9 mouse cellular contexts compared by ENCODE assay signal in genomic region chr11:72002138-72002853, GRCm38 (mm10). TPM values are rescaled to one million over a fixed set of nuclear protein-coding genes. Genes with fewer than 3 reads are reported as not detected.
A peak's percentile ranks its signal among the peaks of the same experiment; 100 is the strongest.
DNase-seq lines count a peak whose midpoint lies in the region; ATAC-seq lines count a peak whose summit lies in the region.
"Had no signal": no experiment of that assay in that cellular context is flagged by ENCODE, and none has a peak within 500 bp of the region (broad histone marks: within the 10 kb centered on the region; RNA-seq: fewer than 3 reads in every experiment).

No protein-coding gene starts in this region.

- 0 out of 2 replicates have a peak, but pooled peaks cover 4% of the 10 kb centered on the region for H3K27me3 ChIP-seq in hindbrain, embryonic 10.5 days (ENCODE audit: insufficient read depth, poor library complexity, severe bottlenecking)
- H3K27me3 ChIP-seq in midbrain, embryonic 15.5 days (replicated peaks), result no peaks in the 10 kb centered on the region

- H3K4me2 ChIP-seq in midbrain, embryonic 15.5 days, result no peak overlapping the region
- H3K4me2 ChIP-seq: heart, embryonic 15.5 days had no signal

- peaks cover 13% of the 10 kb centered on the region; the same call in 1 of the 2 replicates for H3K4me1 ChIP-seq in hindbrain, embryonic 10.5 days (replicated peaks)
- 0 out of 2 replicates have a peak, but pooled peaks cover under 1% of the 10 kb centered on the region for H3K4me1 ChIP-seq in midbrain, embryonic 15.5 days
- H3K4me1 ChIP-seq: heart, embryonic 15.5 days had no signal

- H3K9me3 ChIP-seq in hindbrain, embryonic 10.5 days, result no peaks in the 10 kb centered on the region
- H3K9me3 ChIP-seq in midbrain, embryonic 15.5 days, result no peaks in the 10 kb centered on the region
- H3K9me3 ChIP-seq: heart, embryonic 15.5 days had no signal

- no peaks in the 10 kb centered on the region for H3K36me3 ChIP-seq in hindbrain, embryonic 10.5 days
- H3K36me3 ChIP-seq in midbrain, embryonic 15.5 days (replicated peaks), result no peaks in the 10 kb centered on the region
- H3K36me3 ChIP-seq: heart, embryonic 15.5 days had no signal

- H3K27ac ChIP-seq in hindbrain, embryonic 10.5 days, result no peak overlapping the region
- no peak overlapping the region for H3K27ac ChIP-seq in midbrain, embryonic 15.5 days
- H3K27ac ChIP-seq: heart, embryonic 15.5 days had no signal

- ATAC-seq in midbrain, embryonic 15.5 days (replicated peaks), result no peak

- H3K4me3 ChIP-seq in hindbrain, embryonic 10.5 days, result no peak overlapping the region
- no peak overlapping the region for H3K4me3 ChIP-seq in midbrain, embryonic 15.5 days
- H3K4me3 ChIP-seq: heart, embryonic 15.5 days had no signal

- H3K9ac ChIP-seq in midbrain, embryonic 15.5 days, result no peak overlapping the region
- H3K9ac ChIP-seq: heart, embryonic 15.5 days had no signal

- intact Hi-C loops in heart, postnatal 36 days (cut with DNase I), result no loop called here
- intact Hi-C loops in gastrocnemius, postnatal 14 days (cut with DNase I; ENCODE audit: low total_unique reads), result no loop called here

- peak; percentile 14 to 36 for DNase-seq in heart, postnatal 36 days
- no peak for DNase-seq in heart, adult 9 months (ENCODE audit: low spot score in 2 of 2)
- DNase-seq in B cell, adult 2 months, result peak; percentile 57 to 61
- peak; percentile 32 to 49 for DNase-seq in adrenal gland, adult 18-20 months (ENCODE audit: low spot score in 2 of 2)
- peak; percentile 30 for DNase-seq in gastrocnemius, postnatal 14 days
- peak; percentile 65 for DNase-seq in testis, postnatal 10 days (ENCODE audit: low spot score)
- DNase-seq in hindbrain, embryonic 10.5 days (ENCODE audit: low spot score), result no peak

- 47% methylated on average over 13 of the region's 13 CpGs for WGBS in hindbrain, embryonic 10.5 days
- 50% methylated on average over 13 of the region's 13 CpGs for WGBS in midbrain, embryonic 15.5 days

RNA-seq across cellular contexts. Expression of gene Aipl1, which starts 35.0 kb away (rescaled TPM):
- not detected for total RNA-seq in heart, postnatal 36 days (2021)
- not detected for total RNA-seq in adrenal gland, adult 18-20 months (2021)
- under 1 TPM in 1 of 2 experiments, not detected in 1; 0.13 TPM for total RNA-seq in gastrocnemius, postnatal 14 days (2021)
- 0.31 and 0.55 TPM in 2 replicates for polyA plus RNA-seq in hindbrain, embryonic 10.5 days (2016; fragmentation: Nextera tagmentation; extraction: Ambion mirVana)
- 0.45 and 0.49 TPM in 2 replicates for polyA plus RNA-seq in midbrain, embryonic 15.5 days (2015; fragmentation: Nextera tagmentation; extraction: Ambion mirVana)

RNA-seq across cellular contexts. Expression of gene Pimreg, which starts 39.5 kb away (rescaled TPM):
- total RNA-seq in heart, postnatal 36 days (2021), result 1 to 10 TPM; 1.1 to 1.4 TPM
- 1 to 10 TPM in 1 of 2 experiments, under 1 TPM in 1; 0.51 to 2.1 TPM for total RNA-seq in adrenal gland, adult 18-20 months (2021)
- 1 to 10 TPM; 3.9 to 5.6 TPM for total RNA-seq in gastrocnemius, postnatal 14 days (2021)
- polyA plus RNA-seq in hindbrain, embryonic 10.5 days (2016; fragmentation: Nextera tagmentation; extraction: Ambion mirVana), result 228 and 229 TPM in 2 replicates
- 28.3 and 31.9 TPM in 2 replicates for polyA plus RNA-seq in midbrain, embryonic 15.5 days (2015; fragmentation: Nextera tagmentation; extraction: Ambion mirVana)

Comparison
In these comparisons a context has a peak if more than half of its experiments do, and no peak if none do; other contexts are left out.
1. DNase-seq: peak in heart, postnatal 36 days (2 of 2), B cell, adult 2 months (2 of 2), adrenal gland, adult 18-20 months (2 of 2), gastrocnemius, postnatal 14 days (single experiment) and testis, postnatal 10 days (single experiment); none in heart, adult 9 months (0 of 2) and hindbrain, embryonic 10.5 days (single experiment).